Mouse (Mus musculus) forebrain, embryonic 12.5 days (tissue): ENCODE results near the gene Ilk. TPM values are rescaled to one million over a fixed set of nuclear protein-coding genes. Genes with fewer than 3 reads are reported as not detected.
"Not testable (repeated sequence)": the region's sequence is repeated elsewhere in the genome, so short reads cannot be mapped to it uniquely, and the experiment has no call there.

Source experiments
- ATAC-seq: fragments of 200-750 bp; cut with Nextera tagmentation; 2 replicates; pipeline ENCODE4 v1.8.0; 2017; ENCODE audit warnings: moderate TSS enrichment; ENCODE audit not compliant: low FRiP score
- H3K27ac ChIP-seq: fragments of 300-500 bp; sonication (generic); 2 replicates; pipeline ENCODE4 v1.5.1; 2016; ENCODE audit warnings: mild to moderate bottlenecking
- H3K27me3 ChIP-seq: fragments of 300-500 bp; sonication (generic); 2 replicates; pipeline ENCODE4 v1.6.1; 2016; ENCODE audit warnings: mild to moderate bottlenecking
- H3K36me3 ChIP-seq: fragments of 300-500 bp; sonication (generic); replicated peaks from 2 replicates; pipeline ENCODE4 v1.6.1; 2016; ENCODE audit warnings: mild to moderate bottlenecking
- H3K4me1 ChIP-seq: fragments of 300-500 bp; sonication (generic); 2 replicates; pipeline ENCODE4 v1.6.1; 2016
- H3K4me2 ChIP-seq: fragments of 300-500 bp; sonication (generic); 2 replicates; pipeline ENCODE4 v1.6.1; 2016; ENCODE audit warnings: mild to moderate bottlenecking, moderate library complexity
- H3K4me3 ChIP-seq: fragments of 300-500 bp; sonication (generic); replicated peaks from 2 replicates; pipeline ENCODE4 v1.5.1; 2016; ENCODE audit warnings: mild to moderate bottlenecking
- H3K9ac ChIP-seq: fragments of 300-500 bp; sonication (generic); 2 replicates; pipeline ENCODE4 v1.6.1; 2016; ENCODE audit warnings: mild to moderate bottlenecking
- H3K9me3 ChIP-seq: fragments of 300-500 bp; sonication (generic); 2 replicates; pipeline ENCODE4 v1.6.1; 2016
- WGBS: fragments of 180-500 bp; shearing (Covaris S2); methylation state at CpG from one replicate; pipeline ENCODE4 v1.1.7; 2016; 5-methylcytosine and 5-hydroxymethylcytosine counted together
- polyA plus RNA-seq: library from polyadenylated mRNA; unstranded; fragments of >200 nt; fragmentation: Nextera tagmentation; extraction: Ambion mirVana; gene quantifications from 2 replicates; pipeline ENCODE4 v1.2.1, GENCODE M21; 2016

Ilk gene
- polyA plus RNA-seq, 1 experiment from 2014 or later: 187 TPM

GRCm38 (mm10) chr7:105735464-105735863, 928 bp upstream of the Ilk start:
- not testable (repeated sequence) for H3K27me3 ChIP-seq, ATAC-seq, H3K27ac ChIP-seq, H3K9me3 ChIP-seq
- peak overlapping the region; percentile 86 for H3K4me2 ChIP-seq
- peaks cover 25% of the 10 kb centered on the region for H3K4me1 ChIP-seq
- 53% methylated on average over 4 of the region's 4 CpGs for WGBS
- H3K36me3 ChIP-seq: peaks cover 54% of the 10 kb centered on the region
- H3K4me3 ChIP-seq: peak overlapping the region; percentile 78
- peak overlapping the region; percentile 86 for H3K9ac ChIP-seq

DNA sequence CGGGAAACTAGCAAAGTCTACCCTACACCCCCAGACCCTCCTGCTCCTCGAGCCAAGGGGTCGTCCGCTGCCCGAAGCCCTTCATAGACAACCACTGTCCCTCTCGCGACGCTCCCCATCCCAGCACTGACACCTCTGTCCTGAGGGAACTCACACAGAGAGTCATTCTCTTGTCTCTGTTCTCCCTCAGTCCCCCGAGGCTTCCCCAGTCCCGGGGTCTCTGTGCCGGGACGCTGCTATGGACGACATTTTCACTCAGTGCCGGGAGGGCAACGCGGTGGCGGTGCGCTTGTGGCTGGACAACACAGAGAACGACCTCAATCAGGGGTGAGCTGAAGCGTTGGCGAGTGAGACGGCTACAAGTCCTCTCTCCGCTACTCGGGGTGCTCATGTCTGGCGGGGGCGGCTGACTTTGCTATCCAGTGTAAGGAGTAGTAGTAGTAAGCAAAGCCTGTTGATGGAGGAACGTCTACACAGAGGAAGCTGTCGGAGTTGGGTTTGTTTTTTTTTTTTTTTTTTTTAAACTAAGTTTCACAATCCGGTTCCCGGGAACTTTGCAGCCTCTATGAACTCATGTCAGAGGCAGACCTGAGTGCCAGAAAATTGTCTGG, 624 bp downstream of the Ilk start, which contains the start of gene Rrp8:
TSS of gene Rrp8 (minus strand) at position 475 of the 611 bp plus-strand sequence.
- H3K27ac ChIP-seq: peak within 1 kb of the TSS; percentile 82
- WGBS: under 1% methylated on average over 30 of the region's 30 CpGs
- H3K4me3 ChIP-seq: peak within 1 kb of the TSS; percentile 78

DNA sequence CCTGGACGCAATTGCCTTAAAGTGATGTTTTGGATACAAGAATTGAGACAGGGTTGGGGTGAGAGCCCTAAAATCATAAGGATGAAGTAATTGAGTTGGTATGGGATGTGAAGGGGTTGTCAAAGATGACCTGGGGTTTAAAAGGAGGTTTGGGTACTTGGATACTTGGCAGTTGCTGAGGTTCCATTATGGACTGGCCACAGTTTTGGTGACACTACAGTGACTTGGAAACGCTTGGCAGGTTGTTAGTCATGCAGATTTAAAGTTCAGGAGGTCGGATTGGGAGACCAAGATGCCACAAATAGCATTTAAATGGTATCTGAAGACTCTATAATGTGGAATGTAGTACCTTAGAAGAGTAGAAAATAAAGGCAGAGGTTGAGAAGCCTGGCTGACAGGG, 1.3 kb downstream of the Ilk start:
- ATAC-seq: no peak
- H3K27me3 ChIP-seq: no peaks in the 10 kb centered on the region
- 45% methylated on average over 3 of the region's 3 CpGs for WGBS
- H3K4me3 ChIP-seq: peak overlapping the region; percentile 78
- H3K36me3 ChIP-seq: peaks cover 55% of the 10 kb centered on the region
- no peak overlapping the region for H3K27ac ChIP-seq
- H3K9me3 ChIP-seq: no peaks in the 10 kb centered on the region
- H3K9ac ChIP-seq: peak overlapping the region; percentile 86
- peak overlapping the region; percentile 86 for H3K4me2 ChIP-seq
- H3K4me1 ChIP-seq: peaks cover 25% of the 10 kb centered on the region

More for the DNA sequence above, 624 bp downstream of the Ilk start, which contains the start of gene Rrp8:
- Histone ChIP-seq H3K9ac (peak within 1 kb of the TSS; percentile 86), H3K27me3 (no peaks in the 10 kb centered on the region), H3K36me3 (peaks cover 55% of the 10 kb centered on the region), H3K4me1 (peaks cover 25% of the 10 kb centered on the region), H3K9me3 (no peaks in the 10 kb centered on the region), H3K4me2 (peak within 1 kb of the TSS; percentile 86)
- ATAC-seq: no peak; the same call in 1 of the 2 replicates

- Histone ChIP-seq H3K4me3 (no peak overlapping the region), H3K4me2 (peak overlapping the region; percentile 86), H3K27me3 (no peaks in the 10 kb centered on the region), H3K36me3 (peaks cover 54% of the 10 kb centered on the region), H3K4me1 (peaks cover 30% of the 10 kb centered on the region), H3K9ac (no peak overlapping the region), H3K9me3 (no peaks in the 10 kb centered on the region), H3K27ac (no peak overlapping the region)
- no peak for ATAC-seq
- 91% methylated on average over 2 of the region's 2 CpGs for WGBS
Observed at GRCm38 (mm10) chr7:105738286-105738685, 1.9 kb downstream of the Ilk start.

- no peak overlapping the region for H3K27ac ChIP-seq
- ATAC-seq: no peak
- no peak overlapping the region for H3K4me2 ChIP-seq
- H3K36me3 ChIP-seq: peaks cover 47% of the 10 kb centered on the region
- H3K9me3 ChIP-seq: no peaks in the 10 kb centered on the region
- no peak overlapping the region for H3K9ac ChIP-seq
- peaks cover 34% of the 10 kb centered on the region for H3K4me1 ChIP-seq
- no peak overlapping the region for H3K4me3 ChIP-seq
- WGBS: 40% methylated on average over 3 of the region's 3 CpGs
- H3K27me3 ChIP-seq: no peaks in the 10 kb centered on the region
Observed at GRCm38 (mm10) chr7:105738948-105739347, 2.6 kb downstream of the Ilk start.

GRCm38 (mm10) chr7:105740089-105740795, 3.9 kb downstream of the Ilk start:
- H3K9ac ChIP-seq: no peak overlapping the region
- peaks cover 35% of the 10 kb centered on the region for H3K4me1 ChIP-seq
- WGBS: 82% methylated on average over 13 of the region's 13 CpGs

DNA sequence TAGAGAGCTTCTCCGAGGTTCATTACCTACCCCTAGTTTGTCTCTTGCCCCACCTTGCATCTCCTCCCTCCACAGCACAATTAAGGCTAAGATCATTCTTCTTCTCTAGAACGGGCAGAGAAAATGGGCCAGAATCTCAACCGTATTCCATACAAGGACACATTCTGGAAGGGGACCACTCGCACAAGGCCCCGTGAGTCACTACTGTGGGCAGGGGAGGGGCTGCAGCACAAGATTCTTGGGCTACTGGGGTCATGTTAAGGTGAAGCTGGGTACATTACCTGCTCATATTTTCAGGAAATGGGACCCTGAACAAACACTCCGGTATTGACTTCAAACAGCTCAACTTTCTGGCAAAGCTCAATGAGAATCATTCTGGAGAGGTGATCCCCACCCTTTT, 4.5 kb downstream of the Ilk start:
- Histone ChIP-seq H3K9ac (no peak overlapping the region), H3K36me3 (peaks cover 38% of the 10 kb centered on the region), H3K9me3 (no peaks in the 10 kb centered on the region), H3K4me1 (peaks cover 29% of the 10 kb centered on the region), H3K4me2 (no peak overlapping the region), H3K27me3 (no peaks in the 10 kb centered on the region), H3K4me3 (no peak overlapping the region), H3K27ac (no peak overlapping the region)
- no peak for ATAC-seq
- WGBS: 87% methylated on average over 6 of the region's 6 CpGs

More at GRCm38 (mm10) chr7:105740089-105740795, 3.9 kb downstream of the Ilk start:
- Histone ChIP-seq H3K9me3 (no peaks in the 10 kb centered on the region), H3K36me3 (peaks cover 38% of the 10 kb centered on the region), H3K4me2 (no peak overlapping the region), H3K4me3 (no peak overlapping the region), H3K27me3 (no peaks in the 10 kb centered on the region), H3K27ac (no peak overlapping the region)
- no peak for ATAC-seq

DNA sequence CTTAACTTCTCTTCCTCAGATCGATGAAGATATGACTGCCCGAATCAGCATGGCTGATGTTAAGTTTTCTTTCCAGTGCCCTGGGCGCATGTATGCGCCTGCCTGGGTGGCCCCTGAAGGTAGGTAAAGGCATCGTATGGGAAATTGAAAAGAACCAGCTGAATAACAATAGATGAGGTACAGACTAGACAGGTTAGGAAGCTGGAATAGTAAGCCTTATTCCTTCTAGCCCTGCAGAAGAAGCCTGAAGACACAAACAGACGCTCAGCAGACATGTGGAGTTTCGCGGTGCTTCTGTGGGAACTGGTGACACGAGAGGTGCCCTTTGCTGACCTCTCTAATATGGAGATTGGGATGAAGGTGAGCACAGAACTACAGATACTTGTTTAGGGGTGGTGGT, 5.6 kb downstream of the Ilk start:
- Histone ChIP-seq H3K4me3 (no peak overlapping the region), H3K9me3 (no peaks in the 10 kb centered on the region), H3K36me3 (peaks cover 47% of the 10 kb centered on the region), H3K27ac (no peak overlapping the region), H3K4me2 (no peak overlapping the region), H3K4me1 (peaks cover 29% of the 10 kb centered on the region), H3K9ac (no peak overlapping the region), H3K27me3 (no peaks in the 10 kb centered on the region)
- 93% methylated on average over 9 of the region's 9 CpGs for WGBS
- ATAC-seq: no peak

- ATAC-seq, H3K27ac ChIP-seq, H3K9me3 ChIP-seq, H3K9ac ChIP-seq, H3K27me3 ChIP-seq: not testable (repeated sequence)
- 87% methylated on average over 7 of the region's 7 CpGs for WGBS
- H3K4me2 ChIP-seq: peak overlapping the region; percentile 92
- H3K4me1 ChIP-seq: peaks cover 24% of the 10 kb centered on the region
- H3K4me3 ChIP-seq: peak overlapping the region; percentile 93
- peaks cover 47% of the 10 kb centered on the region for H3K36me3 ChIP-seq
Observed at GRCm38 (mm10) chr7:105742539-105743215, 6.3 kb downstream of the Ilk start.

DNA sequence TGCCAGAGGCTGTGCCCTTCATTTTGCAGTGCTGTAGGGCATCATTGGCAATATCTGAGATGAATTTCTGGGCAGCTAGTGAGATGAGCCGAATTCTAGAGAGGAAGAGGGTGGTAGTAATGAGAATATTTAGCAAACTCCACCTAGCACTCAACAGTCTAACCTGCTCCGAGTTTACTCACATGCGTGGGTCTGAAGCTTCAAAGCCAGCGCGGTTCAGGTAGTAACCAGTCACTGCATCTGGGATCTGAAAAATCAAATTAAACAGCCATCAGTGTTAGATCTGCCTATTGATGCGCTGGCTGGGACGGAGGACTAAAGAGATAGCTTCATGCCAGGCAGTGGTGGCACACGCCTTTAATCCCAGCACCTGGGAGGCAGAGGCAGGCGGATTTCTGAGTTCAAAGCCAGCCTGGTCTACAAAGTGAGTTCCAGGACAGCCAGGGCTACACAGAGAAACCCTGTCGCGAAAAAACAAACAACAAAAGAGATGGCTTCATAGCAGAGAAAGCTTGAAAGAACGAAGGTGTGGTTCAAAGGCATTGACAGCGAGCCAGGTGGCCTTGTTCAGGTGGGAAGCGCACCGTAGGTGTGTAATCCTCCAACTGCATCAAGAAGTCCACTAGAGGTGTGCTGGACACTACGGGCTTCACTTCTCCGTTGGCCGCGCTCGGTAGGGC, 7.0 kb downstream of the Ilk start:
- peak; percentile 27; the same call in 1 of the 2 replicates for ATAC-seq
- peaks cover 19% of the 10 kb centered on the region for H3K4me1 ChIP-seq
- not testable (repeated sequence) for H3K9me3 ChIP-seq, H3K27me3 ChIP-seq
- WGBS: 38% methylated on average over 20 of the region's 20 CpGs
- 0 out of 2 replicates have a peak overlapping the region, but pooled peaks have one; percentile 78 for H3K27ac ChIP-seq
- peak overlapping the region; percentile 93 for H3K4me3 ChIP-seq
- H3K36me3 ChIP-seq: peaks cover 50% of the 10 kb centered on the region
- H3K4me2 ChIP-seq: peak overlapping the region; percentile 92
- H3K9ac ChIP-seq: peak overlapping the region; percentile 92

- H3K4me1 ChIP-seq: peaks cover 13% of the 10 kb centered on the region
- H3K9me3 ChIP-seq: no peaks in the 10 kb centered on the region
- no peaks in the 10 kb centered on the region for H3K27me3 ChIP-seq
- ATAC-seq: peak; percentile 98
- H3K4me2 ChIP-seq: peak within 1 kb of the TSS; percentile 92
- peaks cover 55% of the 10 kb centered on the region for H3K36me3 ChIP-seq
- peak within 1 kb of the TSS; percentile 78 for H3K27ac ChIP-seq
- H3K9ac ChIP-seq: peak within 1 kb of the TSS; percentile 92
- WGBS: under 1% methylated on average over 67 of the region's 67 CpGs
- peak within 1 kb of the TSS; percentile 93 for H3K4me3 ChIP-seq
Observed at GRCm38 (mm10) chr7:105743926-105744590, 7.7 kb downstream of the Ilk start, which contains the start of gene Taf10. TSS of gene Taf10 (minus strand) at chr7:105744361.
